Mouse (Mus musculus) kidney, adult 9 months (tissue): ENCODE results near the gene Gabpb1.
"Not testable (repeated sequence)": the region's sequence is repeated elsewhere in the genome, so short reads cannot be mapped to it uniquely, and the experiment has no call there.

Experiments used
- DNase-seq: peaks from one replicate; pipeline ENCODE4 v3.0.0; 2022

Gabpb1 gene

DNA sequence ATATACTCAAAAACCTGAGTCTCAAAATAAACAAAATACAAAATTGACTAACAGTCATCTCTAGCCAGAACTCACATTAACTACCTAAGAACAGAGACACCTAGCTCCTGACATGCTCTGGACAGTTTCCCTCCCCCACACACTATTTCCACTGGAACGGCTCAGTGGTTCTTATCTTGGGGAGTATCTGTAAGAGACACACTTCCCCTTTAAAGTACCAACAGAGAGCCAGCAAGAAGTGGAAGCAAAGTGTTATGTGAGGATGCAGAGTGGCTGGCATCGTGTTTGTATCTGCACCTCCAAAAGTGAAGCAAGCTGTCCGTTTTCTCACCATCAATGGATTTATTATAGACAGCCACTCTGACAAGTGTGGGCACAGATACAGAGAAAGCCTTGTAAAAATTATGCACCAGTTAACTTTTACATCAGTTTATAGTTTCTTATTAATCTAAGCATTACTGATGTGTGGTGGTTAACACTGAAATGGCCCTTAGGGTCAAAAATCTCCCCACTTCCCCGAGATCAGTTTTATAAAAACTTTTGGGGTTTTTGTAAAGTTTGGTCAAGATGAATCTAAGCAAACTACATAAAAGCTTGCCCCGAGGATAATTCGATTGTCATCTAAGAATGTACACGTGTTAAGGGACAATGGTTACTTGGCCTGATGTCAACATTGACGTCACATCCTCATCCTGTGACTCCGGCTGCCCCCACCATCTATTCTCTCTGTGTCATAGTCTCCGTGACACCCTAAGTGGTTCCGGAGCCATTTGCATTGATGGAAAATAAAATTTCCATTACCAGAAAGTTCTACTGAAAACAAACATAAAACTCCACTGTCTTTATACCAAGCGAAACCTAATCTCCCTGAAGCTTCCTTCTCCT is 40.0 kb downstream of the Gabpb1 start:
- DNase-seq = peak; percentile 80

DNA sequence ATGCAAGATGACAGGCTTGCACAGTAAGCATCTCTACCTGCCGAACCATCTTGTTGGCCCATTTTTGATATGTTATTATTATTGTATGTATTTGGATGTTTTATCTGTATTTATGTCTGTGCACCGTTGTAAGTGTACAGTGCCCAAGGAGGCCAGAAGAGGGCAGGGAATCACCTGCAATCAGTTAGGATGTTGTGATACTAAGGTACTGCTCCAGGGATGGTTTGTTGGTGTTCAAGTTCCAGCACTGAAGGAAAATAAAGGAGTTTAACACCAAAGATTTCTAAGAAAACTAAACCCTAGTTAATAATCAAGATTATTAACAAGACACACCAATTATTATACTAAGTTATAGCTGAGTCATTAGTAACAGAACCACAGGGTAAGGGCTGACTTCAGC is 43.0 kb downstream of the Gabpb1 start:
- peak; percentile 64 for DNase-seq

DNA sequence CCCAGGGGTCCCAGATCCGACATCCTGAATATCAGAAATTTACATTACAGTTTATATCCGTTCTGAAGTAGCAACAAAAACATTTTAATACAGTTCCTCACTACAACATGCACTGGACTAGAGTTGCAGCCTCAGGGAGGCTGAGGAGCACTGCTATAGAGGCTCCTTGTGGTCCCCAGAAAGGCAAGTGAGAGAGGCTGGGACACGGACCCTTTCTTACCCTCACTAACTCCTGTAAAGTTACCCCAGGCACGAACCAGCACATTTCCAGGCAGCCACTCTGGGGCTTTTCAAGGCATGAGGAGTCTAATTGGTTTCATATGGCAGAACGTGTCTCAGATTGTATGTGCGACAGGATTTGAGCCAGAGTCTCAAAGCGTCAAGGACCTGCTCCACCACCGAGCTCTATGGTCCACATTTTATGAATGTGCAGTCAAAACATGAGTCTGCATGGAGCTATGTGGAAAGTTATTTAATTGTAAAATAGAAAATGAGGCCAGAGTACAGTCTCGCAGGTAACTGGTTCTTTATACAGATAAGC is 47.6 kb downstream of the Gabpb1 start:
- no peak for DNase-seq

DNA sequence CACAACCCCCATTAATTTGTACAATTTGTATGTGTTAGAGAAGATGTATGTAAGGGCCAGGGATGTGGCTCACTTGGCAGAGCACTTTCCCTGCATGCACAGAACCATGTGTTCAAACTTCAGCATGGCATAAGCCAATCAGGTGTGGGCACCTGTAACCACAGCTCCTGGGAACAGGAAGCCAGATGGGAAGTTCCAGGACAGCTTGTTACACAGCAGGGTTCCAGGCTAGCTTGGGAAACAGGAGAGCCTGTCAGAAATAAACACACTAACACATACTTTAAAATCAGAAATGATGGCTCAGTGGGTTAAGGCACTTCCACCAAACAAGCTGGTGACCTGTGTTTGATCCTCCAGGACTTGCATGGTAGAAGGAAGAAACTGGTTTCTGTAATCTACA is 53.0 kb downstream of the Gabpb1 start:
- DNase-seq = no peak

DNA sequence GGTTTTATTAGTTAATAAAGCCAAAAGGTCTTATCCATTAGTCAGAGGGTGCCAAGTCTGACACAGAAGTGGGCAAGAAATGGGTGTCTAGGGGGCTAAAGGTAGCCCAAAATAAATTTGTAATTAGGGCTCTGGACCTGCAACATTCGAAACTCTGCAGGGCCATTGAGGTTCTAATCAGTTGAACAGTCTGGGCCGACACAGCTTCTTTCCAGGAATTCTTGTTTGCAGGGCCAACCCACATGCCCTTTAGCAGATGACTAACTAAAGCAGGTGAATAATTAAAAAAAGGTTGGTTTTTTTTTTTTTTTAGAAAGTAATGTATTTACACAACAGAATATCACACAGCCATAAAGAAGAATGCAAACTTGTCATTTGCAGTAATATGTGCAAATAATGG is 53.7 kb downstream of the Gabpb1 start:
- DNase-seq = peak; percentile 58

DNA sequence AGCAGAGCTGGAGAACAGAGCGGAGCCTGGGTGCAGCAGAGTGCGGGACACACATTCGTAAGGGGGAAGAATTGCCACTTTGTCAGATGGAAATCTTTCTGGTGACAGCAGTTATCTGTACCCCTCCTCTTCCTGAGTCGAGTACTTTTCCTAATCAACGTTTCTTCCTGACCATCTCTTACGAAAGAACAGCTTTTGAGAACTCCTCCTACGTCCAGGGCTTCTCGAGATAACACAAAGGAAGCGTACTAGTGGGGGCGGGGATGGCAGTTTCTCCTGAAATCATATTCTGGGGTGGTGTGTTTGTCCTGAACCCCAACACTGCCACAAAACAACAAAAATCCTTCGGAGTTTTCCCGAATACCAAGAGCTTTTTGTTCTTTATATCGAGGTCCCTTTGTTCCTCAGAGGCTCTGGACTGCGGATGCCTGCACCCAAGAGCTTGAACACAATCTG is 56.9 kb downstream of the Gabpb1 start, which contains the start of gene Hdc:
Gene Hdc, minus strand, starts transcription at position 51 of the 456 bp plus-strand sequence.
- DNase-seq = no peak

DNA sequence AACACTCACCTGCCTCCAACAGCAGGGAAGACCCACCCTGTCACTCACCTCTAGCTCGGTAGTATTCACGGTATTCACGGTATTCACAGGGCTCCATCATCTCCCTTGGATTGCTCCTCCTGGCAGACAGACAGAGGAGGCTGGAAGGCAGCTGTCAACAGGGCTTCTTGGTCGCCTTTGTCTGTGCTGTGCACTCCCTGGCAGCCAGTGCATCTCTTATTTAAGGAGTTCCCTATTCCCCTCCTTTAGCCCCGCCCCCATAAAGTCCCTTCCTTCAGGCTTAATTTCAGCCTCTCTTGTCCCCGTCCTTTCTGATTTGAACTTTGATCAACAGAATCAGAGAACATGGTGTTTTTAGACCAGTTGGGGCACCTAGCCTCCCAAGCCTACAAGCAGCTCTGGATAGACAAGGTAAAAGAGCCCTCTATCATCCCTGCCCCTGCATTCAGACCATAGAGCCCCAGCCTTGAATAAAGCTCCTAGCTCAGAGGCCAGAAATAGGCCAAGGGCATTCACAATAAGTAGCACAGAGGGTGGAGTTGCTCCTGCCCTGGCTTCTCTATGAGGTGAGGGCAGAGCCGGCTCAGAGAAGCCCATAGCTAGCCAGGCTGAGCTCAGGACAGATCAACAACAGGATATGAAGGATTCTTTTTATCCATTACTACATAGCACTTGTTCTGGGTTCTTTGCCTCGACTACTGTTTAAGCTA is 57.5 kb downstream of the Gabpb1 start:
- no peak for DNase-seq

DNA sequence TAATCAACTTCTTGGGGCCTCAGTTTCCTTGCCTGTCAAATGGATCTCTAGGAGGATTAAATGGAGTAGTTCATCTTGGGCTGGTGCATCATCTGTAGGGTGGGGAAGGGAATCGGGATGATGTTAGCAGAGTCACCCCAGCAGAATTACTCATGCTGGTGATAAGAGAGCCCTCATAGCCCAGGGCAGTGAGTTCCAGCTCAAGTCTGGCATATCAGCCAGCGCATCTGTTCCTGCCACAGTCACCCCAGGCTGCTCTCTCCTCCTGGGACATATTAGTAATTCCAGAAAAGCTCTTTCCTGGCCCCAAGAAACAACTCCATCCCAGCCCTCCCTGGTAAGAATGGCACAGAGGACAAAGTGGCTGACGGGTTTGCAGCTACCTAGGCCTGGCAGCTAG is 60.8 kb downstream of the Gabpb1 start:
- DNase-seq = no peak

DNA sequence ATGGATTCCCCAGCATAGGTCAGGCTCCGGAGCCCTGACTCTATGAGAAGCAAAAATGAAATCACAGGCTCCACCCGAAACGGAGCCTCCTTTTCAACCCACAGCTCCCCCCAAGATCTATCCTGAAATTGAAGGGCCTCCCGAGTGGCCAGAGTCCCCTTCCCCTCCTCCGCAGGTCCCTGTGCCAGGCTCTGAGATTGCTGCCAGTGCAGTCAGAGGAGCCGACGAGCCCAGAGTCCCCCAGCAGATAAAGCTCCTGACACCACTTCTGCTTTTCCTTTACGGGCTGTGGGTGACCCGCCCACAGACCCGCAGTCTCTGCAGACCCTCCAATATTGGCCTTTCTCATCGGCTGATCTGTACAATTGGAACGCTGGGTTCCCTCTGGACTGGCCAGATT is 66.5 kb downstream of the Gabpb1 start:
- DNase-seq = not testable (repeated sequence)

DNA sequence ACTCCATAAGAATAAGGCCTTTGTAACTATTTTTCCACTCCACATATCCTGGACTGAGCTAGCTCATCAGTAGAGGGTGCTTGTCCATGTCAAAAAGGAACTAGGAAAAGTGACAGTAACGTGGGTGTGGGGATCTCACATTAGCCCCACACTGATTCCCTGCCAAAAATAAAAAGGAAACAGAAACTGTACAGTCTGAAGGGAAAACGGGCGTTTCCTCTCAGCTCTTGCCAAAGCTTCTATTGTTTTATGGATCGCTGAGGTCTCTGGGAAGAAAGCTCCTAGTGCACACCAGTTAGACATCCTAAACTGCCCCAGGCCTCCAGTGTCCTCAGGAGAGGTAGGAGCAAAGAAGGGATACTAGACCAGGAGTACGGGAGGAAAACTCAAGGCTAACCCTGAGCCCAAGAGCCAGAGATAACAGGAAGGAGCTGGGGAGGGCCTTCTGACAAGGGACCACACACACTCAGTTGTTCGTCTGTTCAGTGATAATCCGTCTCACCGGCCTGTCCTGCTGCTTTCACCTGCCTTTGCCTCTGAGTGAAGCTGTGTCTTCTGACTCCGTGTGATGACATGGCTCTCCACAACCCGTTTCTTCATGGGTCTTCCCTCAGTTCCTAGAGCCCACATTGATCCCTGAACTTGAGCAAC is 68.5 kb downstream of the Gabpb1 start:
- DNase-seq = peak; percentile 34

DNA sequence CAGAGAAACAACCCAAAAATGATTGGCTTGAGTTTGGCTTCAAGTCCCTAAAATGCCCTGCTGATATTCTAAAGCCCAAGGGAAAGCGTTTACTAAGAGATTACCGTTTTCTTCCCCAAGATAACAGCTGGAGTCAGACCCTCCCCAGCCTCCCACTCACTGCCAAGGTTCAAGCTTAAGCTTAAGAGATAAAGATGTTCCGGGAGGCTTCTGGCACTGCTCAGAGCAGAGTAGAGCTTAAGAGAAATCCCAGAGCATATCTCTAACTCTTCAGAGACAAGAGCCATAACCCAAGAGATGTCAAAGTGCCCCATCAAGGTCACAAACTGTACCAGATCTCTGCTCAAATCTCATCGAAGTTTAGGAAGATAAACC is 69.5 kb downstream of the Gabpb1 start:
- DNase-seq = no peak

DNA sequence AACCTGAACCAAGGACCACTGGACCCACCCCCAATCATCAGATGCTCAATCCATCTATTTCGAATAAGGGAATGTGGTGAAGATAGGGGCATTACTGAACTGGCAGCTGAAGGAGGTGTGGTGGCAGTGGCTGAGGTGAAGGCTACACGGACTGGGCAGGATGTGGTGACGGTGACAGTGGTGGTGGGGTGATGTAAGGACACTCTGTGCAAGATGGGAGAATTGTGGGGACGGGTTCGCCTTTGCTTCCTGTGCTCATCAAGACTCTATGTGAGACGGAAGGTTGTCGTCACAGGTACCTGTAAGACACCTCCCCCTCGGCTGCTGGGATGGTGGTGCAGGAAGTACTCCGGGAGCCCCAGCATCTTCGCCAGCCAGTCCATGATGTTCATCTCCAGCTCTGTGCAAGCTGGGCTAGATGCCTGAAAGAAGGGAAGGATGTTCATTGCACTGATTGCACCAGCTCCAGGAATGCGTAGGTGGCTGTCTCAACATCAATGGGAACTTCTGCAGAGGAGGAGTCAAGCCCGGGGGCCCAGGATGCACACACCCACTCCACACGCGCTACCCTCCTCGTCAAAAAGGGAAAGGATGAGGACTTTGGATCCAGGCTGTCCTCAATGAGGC is 70.0 kb downstream of the Gabpb1 start:
- no peak for DNase-seq

DNA sequence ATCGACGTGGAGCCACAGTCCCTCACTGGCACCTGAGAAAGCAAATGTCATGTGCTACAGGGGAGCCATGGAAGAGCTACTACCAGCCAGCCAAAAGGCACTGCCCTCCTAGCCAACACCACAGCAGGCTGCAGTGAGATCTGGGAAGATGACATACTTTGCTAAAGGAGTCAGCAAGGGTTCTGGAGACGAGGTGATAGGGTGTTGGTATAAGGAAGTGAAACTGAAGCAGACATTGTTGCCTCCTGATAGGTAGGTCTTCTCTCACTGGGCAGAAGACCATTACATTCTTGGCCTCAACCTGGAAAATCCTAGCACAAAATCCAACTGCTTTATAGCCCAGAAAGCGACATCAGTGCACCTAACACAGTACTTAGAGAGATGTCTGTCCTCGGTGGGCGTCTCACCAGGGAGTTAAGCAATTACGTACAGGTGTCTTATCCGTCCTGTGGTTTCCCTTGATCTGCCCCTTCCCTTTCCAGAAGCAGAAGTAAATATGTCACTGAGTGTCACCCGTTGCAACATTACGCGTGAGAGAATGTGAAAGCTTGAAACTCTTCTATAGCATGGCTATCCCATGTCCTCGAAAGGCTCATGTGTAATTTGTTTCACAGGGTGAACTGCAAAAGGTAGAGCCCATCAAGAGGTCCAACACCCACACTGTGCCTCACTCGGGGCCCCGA is 74.1 kb downstream of the Gabpb1 start:
- DNase-seq = no peak

DNA sequence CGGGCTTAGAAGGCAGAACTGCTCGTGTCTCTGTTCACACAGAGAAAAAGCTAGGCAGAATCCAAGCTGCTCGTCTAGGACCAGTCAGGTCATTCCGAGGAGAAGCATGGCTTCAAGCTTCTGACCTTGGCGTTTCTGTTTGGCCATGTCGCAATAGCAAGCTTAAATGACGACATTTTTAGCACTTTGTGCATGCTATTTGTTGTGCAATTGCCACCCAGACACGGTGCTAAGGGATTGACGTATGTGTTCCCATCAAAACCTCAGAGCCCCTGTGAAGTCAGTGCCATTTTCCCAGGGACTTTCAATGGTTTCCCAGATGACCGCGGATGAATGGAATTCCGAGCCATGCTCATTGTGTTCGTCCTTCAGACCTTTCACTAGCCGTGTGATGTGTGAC is 75.6 kb downstream of the Gabpb1 start:
- DNase-seq = no peak

DNA sequence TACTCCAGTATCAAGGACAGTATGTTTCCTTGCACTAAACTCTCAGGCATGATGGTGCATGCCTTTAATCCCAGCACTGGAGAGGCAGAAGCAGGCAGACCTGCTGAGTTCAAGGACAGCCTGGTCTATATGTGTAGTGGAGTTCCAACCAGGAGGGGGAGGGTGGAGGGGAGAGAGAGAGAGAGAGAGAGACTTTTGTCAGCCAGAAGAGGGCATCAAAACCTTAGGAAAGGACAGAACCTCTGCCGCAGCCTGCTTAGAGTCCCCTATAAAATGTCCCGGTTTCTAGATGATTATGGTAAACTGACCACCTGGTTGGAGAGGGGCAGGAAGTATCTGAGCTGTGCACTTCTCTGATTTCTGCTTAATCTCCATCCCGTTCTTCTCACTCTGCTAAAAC is 77.1 kb downstream of the Gabpb1 start:
- no peak for DNase-seq

DNA sequence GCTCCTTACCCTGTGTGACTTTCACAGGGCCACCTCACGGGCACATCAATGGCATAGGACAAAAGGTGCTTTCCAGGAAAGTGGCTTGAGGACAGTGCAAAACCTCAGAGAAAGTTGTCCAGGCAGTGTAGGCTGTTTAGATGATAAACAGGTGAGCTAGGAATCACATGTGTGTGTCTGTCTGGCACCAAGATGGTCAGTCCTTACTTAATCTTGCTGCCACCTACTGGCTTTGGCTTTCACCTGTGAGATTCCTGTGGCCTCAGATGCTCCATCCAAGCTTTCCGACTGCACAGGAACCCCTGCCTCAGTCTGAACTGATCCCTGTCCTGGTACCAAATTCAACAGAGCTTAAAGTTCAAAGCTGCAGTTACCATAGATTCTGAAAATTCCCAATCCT is 77.8 kb downstream of the Gabpb1 start:
- DNase-seq = no peak

DNA sequence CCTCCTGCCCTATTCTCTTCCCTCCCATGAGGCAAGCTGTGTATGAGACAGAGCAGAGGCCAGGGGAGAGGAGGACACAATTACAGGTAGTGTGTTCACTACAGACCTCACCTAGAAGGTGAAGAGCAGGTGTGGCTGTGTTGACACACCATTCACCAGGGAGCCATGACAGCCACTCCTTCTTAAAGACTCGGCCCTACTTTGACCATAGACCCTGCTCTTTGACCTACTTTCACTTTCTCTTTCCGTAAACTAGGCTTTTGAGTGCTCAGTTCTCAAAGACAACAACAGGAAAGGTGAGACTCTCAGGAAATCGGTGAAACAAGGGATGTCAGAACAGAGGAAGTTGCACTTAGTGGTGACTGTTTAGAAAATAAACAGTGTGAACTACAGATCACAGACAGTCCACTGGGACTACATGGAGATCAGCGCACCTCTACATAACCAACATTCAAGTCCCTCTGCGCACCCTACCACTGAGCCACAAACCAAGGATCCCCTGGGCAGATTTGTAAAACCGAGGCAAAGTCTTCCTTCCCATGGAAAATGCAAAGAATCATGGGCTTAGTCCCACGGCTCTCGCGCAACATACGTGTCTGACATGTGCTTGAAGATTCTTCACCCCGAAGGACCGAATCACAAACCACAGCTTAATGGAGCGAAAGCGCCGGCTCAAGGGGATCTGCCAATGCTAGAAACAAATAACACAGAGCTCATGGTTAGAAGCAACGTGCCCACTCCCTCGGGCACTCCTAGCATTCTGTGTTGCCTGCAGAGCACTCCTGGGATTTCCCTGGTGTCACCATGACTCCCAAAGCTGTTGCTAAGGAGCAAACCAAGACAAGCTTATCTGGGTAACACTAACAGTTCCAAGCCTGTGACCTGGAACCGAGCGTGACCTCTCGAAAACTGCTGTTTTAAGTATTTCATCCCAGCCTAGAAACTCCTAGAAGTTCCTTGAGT is 78.6 kb downstream of the Gabpb1 start:
- DNase-seq = no peak

DNA sequence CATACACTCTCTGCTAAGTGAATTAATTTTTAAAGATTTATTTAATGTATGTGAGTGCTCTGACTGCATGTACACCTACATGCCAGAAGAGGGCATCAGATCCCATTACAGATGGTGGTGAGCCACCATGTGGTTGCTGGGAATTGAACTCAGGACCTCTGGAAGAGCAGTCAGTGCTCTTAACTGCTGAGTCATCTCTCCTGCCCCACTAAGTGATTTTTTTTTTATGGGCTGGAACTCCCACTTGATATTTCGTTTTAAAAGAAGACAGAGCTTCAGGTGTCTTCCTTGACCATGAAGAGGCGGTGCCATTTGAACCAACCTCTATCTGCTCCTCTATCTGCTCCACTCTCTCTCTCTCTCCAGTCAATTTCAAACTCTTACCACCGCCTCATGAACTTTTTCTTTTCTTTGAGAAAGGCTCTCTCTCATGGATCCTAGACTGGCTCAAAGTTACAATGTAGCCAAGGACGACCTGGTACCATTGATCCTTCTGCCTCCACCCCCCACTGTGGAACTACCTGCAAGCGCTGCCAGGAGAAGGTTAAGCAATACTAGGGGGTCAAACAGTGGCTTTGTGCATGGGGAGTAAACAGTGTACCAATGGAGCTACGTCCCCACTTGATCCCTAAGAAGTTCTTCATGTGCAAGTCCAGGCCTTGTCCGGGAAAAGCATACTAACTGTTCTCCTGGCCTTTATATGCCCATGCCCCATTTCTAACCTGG is 79.6 kb downstream of the Gabpb1 start:
- peak; percentile 14 for DNase-seq

DNA sequence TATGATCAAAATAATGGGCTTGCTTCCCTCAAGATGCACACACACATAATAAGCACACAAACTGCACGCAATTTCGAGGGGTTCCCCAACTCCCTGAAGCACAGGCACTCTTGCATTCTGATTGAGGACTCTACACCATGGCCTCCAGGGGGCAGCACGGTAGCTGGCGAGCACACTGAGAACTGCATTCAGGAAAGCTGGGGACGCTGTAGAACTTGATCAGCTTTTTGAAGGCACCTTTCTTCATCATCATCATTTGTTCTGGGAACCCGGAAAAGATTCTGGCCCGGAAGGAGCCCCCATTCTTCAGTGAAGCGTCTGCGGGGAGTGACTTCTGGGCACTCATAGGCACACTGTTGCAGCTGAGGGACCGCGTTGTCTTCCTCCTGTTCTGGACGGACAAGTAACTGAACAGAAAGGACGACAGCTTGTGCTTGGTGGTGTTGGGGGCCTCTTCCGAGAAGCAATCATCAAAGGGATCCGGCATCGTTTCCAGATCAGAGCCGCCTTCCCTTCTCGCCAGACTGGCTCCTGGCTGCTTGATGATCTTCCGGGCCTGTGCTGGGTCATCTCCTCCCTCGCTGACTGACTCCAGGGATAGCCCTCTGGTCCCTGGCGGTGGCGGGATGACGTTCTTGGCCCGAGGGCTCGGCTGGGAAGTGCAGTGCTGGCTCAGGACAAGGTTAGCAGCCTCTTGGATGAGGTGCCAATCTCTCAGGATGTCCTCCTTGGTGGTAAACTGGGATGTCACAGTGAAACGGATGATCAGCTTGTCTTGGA is 82.1 kb downstream of the Gabpb1 start:
- no peak for DNase-seq

DNA sequence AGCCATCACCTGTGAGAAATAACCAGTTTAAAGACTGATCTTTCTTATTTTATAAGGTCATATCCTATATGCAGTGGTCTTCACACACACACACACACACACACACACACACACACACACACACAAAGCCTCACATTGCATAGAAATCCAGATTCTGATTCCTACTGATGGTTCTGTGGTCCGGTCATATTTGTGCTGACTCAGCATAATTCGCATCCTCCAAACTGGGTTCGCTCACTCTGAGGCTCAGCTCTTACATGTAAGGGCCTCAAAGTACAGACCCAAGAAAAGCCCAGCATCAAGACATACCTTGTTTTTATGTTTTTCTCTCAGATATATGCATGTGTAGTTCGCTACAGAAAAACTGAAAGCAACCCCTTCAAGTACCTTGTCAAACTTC is 84.8 kb downstream of the Gabpb1 start:
- DNase-seq = no peak
